Comparison of ENCODE assay signal across 9 mouse cellular contexts in genomic region chr1:33714796-33715195, GRCm38 (mm10). TPM values are rescaled to one million over a fixed set of nuclear protein-coding genes. Genes with fewer than 3 reads are reported as not detected.
DNase-seq lines count a peak whose midpoint lies in the region; ATAC-seq and TF ChIP-seq lines count a peak whose summit lies in the region.
"Had no signal": no experiment of that assay in that cellular context is flagged by ENCODE, and none has a peak within 500 bp of the region (broad histone marks: within the 10 kb centered on the region; RNA-seq: fewer than 3 reads in every experiment).

No protein-coding gene starts in this region.

- H3K4me1 ChIP-seq in heart, embryonic 13.5 days, result no peaks in the 10 kb centered on the region; the same call in 1 of the 2 replicates
- H3K4me1 ChIP-seq in forebrain, embryonic 14.5 days (ENCODE audit: control insufficient read depth, insufficient read depth, low read length), result peaks cover 3% of the 10 kb centered on the region; the same call in 1 of the 2 replicates
- no peaks in the 10 kb centered on the region for H3K4me1 ChIP-seq in midbrain, embryonic 12.5 days
- H3K4me1 ChIP-seq in liver, embryonic 12.5 days, result peaks cover 6% of the 10 kb centered on the region

- H3K36me3 ChIP-seq in heart, embryonic 13.5 days, result no peaks in the 10 kb centered on the region
- H3K36me3 ChIP-seq in forebrain, embryonic 14.5 days (ENCODE audit: control insufficient read depth, insufficient read depth, low read length), result no peaks in the 10 kb centered on the region
- no peaks in the 10 kb centered on the region for H3K36me3 ChIP-seq in midbrain, embryonic 12.5 days
- H3K36me3 ChIP-seq in liver, embryonic 12.5 days, result no peaks in the 10 kb centered on the region

- intact Hi-C loops in heart, postnatal 36 days (cut with DNase I), result no loop called here
- intact Hi-C loops in gastrocnemius, adult 2 months (cut with DNase I), result no loop called here

- H3K27ac ChIP-seq in heart, embryonic 13.5 days (replicated peaks), result no peak overlapping the region
- no peak overlapping the region for H3K27ac ChIP-seq in forebrain, embryonic 14.5 days (ENCODE audit: low read depth, low read length)
- H3K27ac ChIP-seq in midbrain, embryonic 12.5 days (replicated peaks), result no peak overlapping the region
- H3K27ac ChIP-seq in gastrocnemius, adult 2 months, result no peak overlapping the region
- no peak overlapping the region for H3K27ac ChIP-seq in liver, embryonic 12.5 days

- WGBS in heart, embryonic 13.5 days, result 6% methylated on average over 10 of the region's 10 CpGs
- WGBS in forebrain, embryonic 14.5 days, result 7% methylated on average over 10 of the region's 10 CpGs
- 4% methylated on average over 10 of the region's 10 CpGs for WGBS in midbrain, embryonic 12.5 days
- WGBS in liver, embryonic 12.5 days (ENCODE audit: insufficient replicate concordance), result 10% methylated on average over 10 of the region's 10 CpGs

- H3K9ac ChIP-seq in heart, embryonic 13.5 days, result no peak overlapping the region
- H3K9ac ChIP-seq in forebrain, embryonic 14.5 days (ENCODE audit: low read length), result no peak overlapping the region
- no peak overlapping the region for H3K9ac ChIP-seq in midbrain, embryonic 12.5 days (replicated peaks)
- no peak overlapping the region for H3K9ac ChIP-seq in liver, embryonic 12.5 days

- DNase-seq in heart, postnatal 36 days, result no peak
- peak; percentile 89 for DNase-seq in MN1 (ENCODE audit: low spot score)
- peak; percentile 76 for DNase-seq in forebrain, embryonic 14.5 days (ENCODE audit: low spot score)
- DNase-seq in gastrocnemius, adult 2 months, result no peak
- DNase-seq in gastrocnemius, postnatal 25 days, result no peak
- DNase-seq: adrenal gland, adult 8-10 months had no signal

- H3K27me3 ChIP-seq in heart, embryonic 13.5 days (replicated peaks), result 0 out of 2 replicates have a peak, but pooled peaks cover 6% of the 10 kb centered on the region
- no peaks in the 10 kb centered on the region for H3K27me3 ChIP-seq in forebrain, embryonic 14.5 days (replicated peaks; ENCODE audit: control insufficient read depth, insufficient read depth, low read length)
- no peaks in the 10 kb centered on the region for H3K27me3 ChIP-seq in midbrain, embryonic 12.5 days
- peaks cover 14% of the 10 kb centered on the region for H3K27me3 ChIP-seq in liver, embryonic 12.5 days (replicated peaks)

- H3K9me3 ChIP-seq in heart, embryonic 13.5 days, result no peaks in the 10 kb centered on the region
- H3K9me3 ChIP-seq in forebrain, embryonic 14.5 days (replicated peaks; ENCODE audit: control insufficient read depth, low read length), result no peaks in the 10 kb centered on the region
- H3K9me3 ChIP-seq in midbrain, embryonic 12.5 days, result no peaks in the 10 kb centered on the region
- H3K9me3 ChIP-seq in liver, embryonic 12.5 days (replicated peaks), result no peaks in the 10 kb centered on the region

- no peak for ATAC-seq in heart, embryonic 13.5 days (ENCODE audit: extremely low read depth, insufficient number of reproducible peaks, low FRiP score, low TSS enrichment)
- ATAC-seq in forebrain, embryonic 14.5 days, result peak; percentile 67
- peak; percentile 39 for ATAC-seq in midbrain, embryonic 12.5 days (ENCODE audit: low FRiP score, low read depth)
- ATAC-seq in liver, embryonic 12.5 days, result no peak

- no peak for TF ChIP-seq CTCF in gastrocnemius, adult 2 months (IDR thresholded peaks at IDR 0.05)

- H3K4me2 ChIP-seq in heart, embryonic 13.5 days, result peak overlapping the region; percentile 42
- H3K4me2 ChIP-seq in forebrain, embryonic 14.5 days (ENCODE audit: low read length), result 0 out of 2 replicates have a peak overlapping the region, but pooled peaks have one; percentile 10
- peak overlapping the region; percentile 18; the same call in 1 of the 2 replicates for H3K4me2 ChIP-seq in midbrain, embryonic 12.5 days (replicated peaks)
- no peak overlapping the region for H3K4me2 ChIP-seq in liver, embryonic 12.5 days

- H3K4me3 ChIP-seq in heart, embryonic 13.5 days, result no peak overlapping the region
- H3K4me3 ChIP-seq in forebrain, embryonic 14.5 days (ENCODE audit: low read depth, low read length), result no peak overlapping the region
- H3K4me3 ChIP-seq in midbrain, embryonic 12.5 days, result no peak overlapping the region
- no peak overlapping the region for H3K4me3 ChIP-seq in gastrocnemius, adult 2 months
- H3K4me3 ChIP-seq in liver, embryonic 12.5 days, result no peak overlapping the region

RNA-seq across cellular contexts. Expression of gene Rab23, which starts 4.9 kb away (rescaled TPM):
- 14.1 and 14.5 TPM in 2 replicates for polyA plus RNA-seq in heart, embryonic 13.5 days (2015; fragmentation: Nextera tagmentation; extraction: Ambion mirVana)
- total RNA-seq in heart, postnatal 36 days (2021), result 1 to 10 TPM; 6.2 to 6.3 TPM
- polyA plus RNA-seq in forebrain, embryonic 14.5 days (2014; fragmentation: Nextera tagmentation; extraction: Ambion mirVana), result 23.7 and 28.2 TPM in 2 replicates
- 29.3 and 32.2 TPM in 2 replicates for polyA plus RNA-seq in midbrain, embryonic 12.5 days (2016; fragmentation: Nextera tagmentation; extraction: Ambion mirVana)
- total RNA-seq in gastrocnemius, adult 2 months (2021), result 1 to 10 TPM; 4.1 to 5.9 TPM
- 1 to 10 TPM; 4.9 to 8.3 TPM for total RNA-seq in gastrocnemius, postnatal 25 days (2021)
- polyA plus RNA-seq in liver, embryonic 12.5 days (2016; fragmentation: Nextera tagmentation; extraction: Ambion mirVana), result 8.4 and 8.9 TPM in 2 replicates

RNA-seq across cellular contexts. Expression of gene Bag2, which starts 42.8 kb away (rescaled TPM):
- polyA plus RNA-seq in heart, embryonic 13.5 days (2015; fragmentation: Nextera tagmentation; extraction: Ambion mirVana), result 69.4 and 82.4 TPM in 2 replicates
- total RNA-seq in heart, postnatal 36 days (2021), result 10 to 100 TPM; 32.7 to 33.2 TPM
- 23.9 and 28.5 TPM in 2 replicates for polyA plus RNA-seq in forebrain, embryonic 14.5 days (2014; fragmentation: Nextera tagmentation; extraction: Ambion mirVana)
- 20.6 and 21.7 TPM in 2 replicates for polyA plus RNA-seq in midbrain, embryonic 12.5 days (2016; fragmentation: Nextera tagmentation; extraction: Ambion mirVana)
- total RNA-seq in gastrocnemius, adult 2 months (2021), result 10 to 100 TPM; 13.7 to 21.4 TPM
- total RNA-seq in gastrocnemius, postnatal 25 days (2021), result 10 to 100 TPM; 15.1 to 18.4 TPM
- 75.9 and 87.7 TPM in 2 replicates for polyA plus RNA-seq in liver, embryonic 12.5 days (2016; fragmentation: Nextera tagmentation; extraction: Ambion mirVana)

RNA-seq across cellular contexts. Expression of gene Prim2, which starts 45.2 kb away (rescaled TPM):
- 18.1 and 21.7 TPM in 2 replicates for polyA plus RNA-seq in heart, embryonic 13.5 days (2015; fragmentation: Nextera tagmentation; extraction: Ambion mirVana)
- total RNA-seq in heart, postnatal 36 days (2021), result 1 to 10 TPM; 2.4 TPM
- 36.8 and 37.4 TPM in 2 replicates for polyA plus RNA-seq in forebrain, embryonic 14.5 days (2014; fragmentation: Nextera tagmentation; extraction: Ambion mirVana)
- 40.3 and 40.5 TPM in 2 replicates for polyA plus RNA-seq in midbrain, embryonic 12.5 days (2016; fragmentation: Nextera tagmentation; extraction: Ambion mirVana)
- total RNA-seq in gastrocnemius, adult 2 months (2021), result 1 to 10 TPM; 1.2 to 1.3 TPM
- total RNA-seq in gastrocnemius, postnatal 25 days (2021), result 1 to 10 TPM; 1.3 to 1.8 TPM
- 49.2 and 50.0 TPM in 2 replicates for polyA plus RNA-seq in liver, embryonic 12.5 days (2016; fragmentation: Nextera tagmentation; extraction: Ambion mirVana)

Comparison
In these comparisons a context has a peak if more than half of its experiments do, and no peak if none do; other contexts are left out.
1. ATAC-seq: peak in forebrain, embryonic 14.5 days (single experiment) and midbrain, embryonic 12.5 days (single experiment); none in heart, embryonic 13.5 days (single experiment) and liver, embryonic 12.5 days (single experiment).
2. DNase-seq: peak in MN1 (single experiment) and forebrain, embryonic 14.5 days (single experiment); none in heart, postnatal 36 days (0 of 2), gastrocnemius, adult 2 months (single experiment) and gastrocnemius, postnatal 25 days (single experiment).